Mouse (Mus musculus) kidney, postnatal 14 days (tissue): ENCODE results near the gene Ear2.
"Not testable (repeated sequence)": the region's sequence is repeated elsewhere in the genome, so short reads cannot be mapped to it uniquely, and the experiment has no call there.

Experiments used
- DNase-seq: peaks from one replicate; pipeline ENCODE4 v3.0.0; 2022; ENCODE audit warnings: mixed read lengths

Gene Ear2

DNA sequence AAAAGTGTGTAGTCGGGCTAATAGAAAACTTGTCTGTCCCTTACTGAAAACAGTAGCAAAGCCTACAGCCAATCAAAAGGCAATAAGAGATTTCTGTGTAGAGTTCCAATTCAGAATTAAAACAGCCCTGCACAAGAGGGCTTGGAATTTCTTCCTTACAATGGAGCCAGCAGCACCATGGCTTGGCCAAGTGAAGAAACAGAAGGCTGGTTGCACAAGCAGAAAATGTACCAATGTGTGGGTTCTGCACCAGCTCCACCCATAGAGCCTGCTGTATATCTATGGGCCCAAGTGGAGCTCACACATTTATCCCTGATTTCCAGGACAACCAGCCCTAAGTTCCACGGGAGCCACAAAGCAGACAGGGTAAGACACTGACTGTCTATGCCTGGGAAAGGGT lies at the start of gene Ear2:
Gene Ear2 (plus strand): TSS at position 301 of the 400 bp plus-strand sequence.
- not testable (repeated sequence) for DNase-seq

DNA sequence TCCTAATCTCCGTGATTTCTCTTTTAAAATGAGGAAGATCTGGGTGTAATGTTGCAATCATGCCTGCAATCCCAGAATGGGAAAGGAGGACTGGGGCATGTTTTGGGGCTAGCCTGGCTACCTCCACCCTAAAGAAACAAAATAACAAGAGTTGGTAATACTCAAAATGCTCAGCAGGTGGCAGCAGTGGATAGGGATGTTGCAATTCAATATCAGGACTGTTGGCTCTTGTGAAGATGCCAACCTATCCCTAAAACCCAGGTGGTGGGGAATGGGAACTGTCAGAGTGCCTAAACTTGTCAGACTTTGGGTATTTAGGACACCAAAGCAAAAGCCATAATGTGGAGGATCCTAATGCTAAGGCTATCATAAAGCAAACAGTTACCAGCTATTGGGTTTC lies 34.6 kb upstream of the Ear2 start:
- not testable (repeated sequence) for DNase-seq

DNA sequence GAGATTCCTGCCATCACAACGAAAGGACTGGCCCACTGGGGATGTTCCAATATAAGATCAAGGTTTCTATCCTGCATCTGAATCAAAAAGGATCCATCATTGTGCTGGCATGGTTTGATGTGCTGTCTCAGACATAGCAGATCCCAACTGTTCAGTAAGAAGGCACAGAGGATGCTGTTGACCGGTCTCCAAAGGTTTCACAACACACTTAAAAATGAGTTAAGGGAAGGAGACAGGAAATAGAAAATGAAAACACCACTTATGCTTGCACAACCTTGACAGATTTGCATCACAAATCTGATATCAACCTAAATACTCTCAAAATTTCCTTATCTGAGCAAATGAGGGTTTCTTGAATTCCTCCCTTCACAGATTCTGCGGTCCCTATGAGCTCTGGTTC lies 31.9 kb upstream of the Ear2 start:
- DNase-seq: not testable (repeated sequence)

DNA sequence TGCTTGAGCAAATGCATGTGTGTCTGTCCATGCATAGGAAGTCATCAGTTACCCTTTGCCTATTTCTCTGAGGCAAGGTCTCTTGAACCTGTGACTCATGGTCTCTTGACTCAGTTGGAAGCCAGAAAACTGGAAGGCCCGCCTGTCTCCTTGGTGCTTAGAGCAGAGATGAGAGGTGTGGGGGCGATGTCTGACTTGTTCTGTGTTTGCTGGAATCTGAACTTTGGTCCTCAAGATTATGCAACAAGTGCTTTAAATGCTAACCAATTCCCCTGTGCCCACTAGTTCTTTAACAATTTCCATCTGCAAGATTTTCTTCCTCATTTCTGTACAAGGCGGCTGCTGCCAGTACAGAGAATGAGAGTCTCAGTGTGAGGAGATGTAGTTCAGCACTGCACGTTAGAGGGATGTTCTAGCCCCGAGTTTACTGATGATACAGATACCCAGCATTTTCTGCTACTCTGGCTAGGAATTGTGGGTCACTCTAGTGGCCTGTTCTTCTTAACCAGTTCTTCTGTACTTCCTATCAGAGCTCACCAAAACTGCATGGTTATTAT lies 24.6 kb upstream of the Ear2 start:
- peak; percentile 6 for DNase-seq

DNA sequence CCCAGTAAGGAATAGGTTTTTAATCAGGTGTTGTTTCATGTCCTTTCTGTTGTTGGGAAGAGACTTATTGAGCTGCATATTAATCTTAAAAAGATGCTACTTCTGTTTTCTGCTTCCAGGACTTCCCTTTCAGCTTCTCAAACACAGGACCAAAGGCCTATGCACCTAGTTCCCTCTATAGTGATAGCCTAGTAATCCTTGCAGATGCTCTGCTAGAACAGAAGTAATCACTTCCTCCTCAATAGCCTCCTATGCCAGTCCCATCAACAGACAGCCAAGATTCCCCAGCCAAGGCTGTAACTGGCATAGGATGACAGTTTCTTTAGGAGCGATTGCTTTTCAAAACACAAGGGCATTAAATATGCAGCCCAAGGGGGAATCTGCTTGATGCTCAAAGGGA lies 15.9 kb upstream of the Ear2 start:
- not testable (repeated sequence) for DNase-seq

DNA sequence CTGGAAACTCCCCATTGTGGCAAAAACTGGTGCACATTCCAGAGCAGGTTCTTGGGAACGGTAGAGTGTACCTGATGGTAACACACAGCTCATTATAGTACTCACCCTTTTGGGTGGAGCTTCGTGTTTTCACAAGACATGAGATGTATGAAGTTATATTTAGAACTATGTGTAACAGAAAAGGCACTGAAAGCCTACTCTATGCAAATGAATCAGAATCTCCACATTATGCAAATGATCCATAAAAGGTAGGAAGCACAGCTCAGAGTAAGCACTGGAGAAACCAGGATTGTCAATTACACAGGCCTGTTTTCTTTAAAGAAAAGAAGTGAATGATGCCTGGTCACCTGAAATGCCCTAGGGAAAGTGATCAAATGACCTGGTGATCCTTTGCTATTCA lies 14.9 kb upstream of the Ear2 start:
- not testable (repeated sequence) for DNase-seq

DNA sequence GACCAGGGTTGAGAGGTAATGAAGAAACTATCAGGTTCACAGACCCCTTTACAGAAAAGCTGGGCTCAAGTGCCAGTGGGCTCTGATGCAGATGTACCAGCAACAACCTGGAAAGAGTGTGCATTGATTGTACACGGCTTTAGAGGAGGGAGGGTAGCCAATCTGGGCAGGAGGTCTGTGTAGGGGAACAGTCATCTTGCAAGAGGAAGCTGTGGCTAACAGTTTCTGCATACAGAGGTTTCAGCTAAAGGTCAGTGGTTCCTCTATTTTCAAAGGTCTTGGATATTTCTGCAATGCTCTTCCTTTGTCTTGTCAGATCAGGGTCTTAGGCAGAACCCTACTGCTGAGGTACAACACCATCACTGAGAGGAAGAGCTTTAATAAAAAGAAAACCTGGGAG lies 10.9 kb upstream of the Ear2 start:
- DNase-seq: not testable (repeated sequence)

DNA sequence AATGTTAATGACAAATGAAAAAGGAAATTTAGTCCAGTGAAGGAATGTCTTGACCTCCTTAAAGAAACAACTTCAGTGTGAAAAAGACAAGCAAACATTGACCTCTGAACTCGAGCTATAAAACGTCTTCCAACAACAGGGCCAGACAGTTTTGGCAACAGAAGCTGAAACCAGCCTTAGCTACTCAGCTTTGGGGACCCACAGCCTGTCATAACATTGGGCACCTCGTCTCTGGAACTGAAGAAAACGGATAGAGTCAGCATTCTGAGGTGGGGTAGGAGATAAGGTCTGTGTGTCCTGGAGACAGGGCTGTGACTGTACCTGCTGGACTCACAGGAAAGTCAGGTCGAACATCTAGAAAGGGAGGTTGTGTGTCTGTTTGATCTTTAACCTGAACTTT lies 8.0 kb upstream of the Ear2 start:
- DNase-seq: not testable (repeated sequence)

DNA sequence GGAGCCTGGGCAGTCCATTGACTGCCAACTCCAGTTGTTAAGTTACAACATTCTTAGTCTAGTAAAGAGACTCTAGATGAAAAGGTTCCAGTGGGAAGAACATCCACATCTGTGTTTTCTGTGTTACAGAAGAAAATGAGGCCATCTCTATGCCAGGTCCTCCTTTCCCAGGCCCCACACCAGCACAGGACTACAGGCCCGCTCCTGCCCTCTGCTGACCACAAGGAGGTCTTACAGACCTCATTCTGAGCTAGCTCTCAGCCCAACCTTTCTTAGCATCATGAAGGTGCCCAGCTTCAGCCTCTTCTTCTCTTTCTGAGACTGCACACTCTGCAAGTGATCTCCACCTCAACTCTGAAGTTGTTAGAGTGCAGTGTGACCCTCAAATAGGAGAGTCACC lies 2.4 kb upstream of the Ear2 start:
- DNase-seq: not testable (repeated sequence)

DNA sequence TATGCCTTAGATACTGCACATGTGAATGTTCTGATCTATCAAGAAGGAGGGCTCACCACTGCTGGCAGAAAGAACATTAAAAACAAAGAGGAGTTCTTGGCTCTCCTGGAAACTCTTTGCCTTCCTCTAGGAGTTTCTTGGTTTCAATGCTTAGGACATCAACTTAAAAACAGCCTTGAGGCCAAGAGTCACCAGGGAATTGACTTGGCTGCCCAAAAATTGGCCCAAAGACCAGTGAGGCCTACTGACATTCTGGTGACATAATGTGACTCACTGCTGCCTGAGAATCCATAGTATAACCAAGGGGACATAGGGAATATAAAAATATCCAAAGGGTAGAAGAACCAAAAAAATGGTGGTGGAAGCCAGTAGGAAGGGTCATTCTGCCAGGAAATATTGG lies 8.5 kb downstream of the Ear2 start:
- DNase-seq: no peak

DNA sequence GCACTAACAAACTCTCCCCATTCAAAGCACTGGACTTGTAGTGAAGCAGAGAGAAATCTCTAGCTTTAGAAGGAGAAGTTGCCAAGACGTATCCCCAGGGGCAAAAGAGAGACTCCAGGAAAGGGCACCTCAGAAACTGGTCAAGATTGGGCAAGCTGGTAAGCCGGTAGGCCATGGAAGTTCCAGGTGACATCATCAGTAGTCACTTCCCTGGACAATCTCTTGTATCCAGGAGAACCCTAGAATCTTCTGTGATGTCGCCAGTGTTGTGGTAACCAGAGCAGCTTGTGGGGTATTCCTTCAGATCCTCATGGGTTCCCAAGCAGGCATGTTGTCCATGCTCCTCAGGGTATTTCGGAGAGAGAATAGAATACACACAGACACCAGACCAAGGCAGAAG lies 21.1 kb downstream of the Ear2 start, which contains the start of gene Gm3327:
Gene Gm3327 (plus strand): TSS at position 301 of the 400 bp plus-strand sequence.
- DNase-seq: not testable (repeated sequence)
